Mouse (Mus musculus) myocyte (in vitro differentiated cells): Measurements from ENCODE around the gene Pbx1.

Experiments used
- CEBPB ChIP-seq: IDR thresholded peaks from 2 replicates; pipeline ENCODE4 v1.6.1; 2011; ENCODE audit warnings: mild to moderate bottlenecking, moderate library complexity; ENCODE audit not compliant: poor library complexity, insufficient read depth, severe bottlenecking
- E2F4 ChIP-seq: IDR thresholded peaks from one replicate; pipeline ENCODE4 v1.6.1; 2011; ENCODE audit warnings: mild to moderate bottlenecking, control low read depth, moderate library complexity; ENCODE audit not compliant: insufficient read depth
- MAX ChIP-seq: IDR thresholded peaks from one replicate; pipeline ENCODE4 v1.6.1; 2011; ENCODE audit warnings: low read depth, mild to moderate bottlenecking, control low read depth
- MYOD1 ChIP-seq, 3 experiments: IDR thresholded peaks; one replicate each; pipeline ENCODE4 v1.6.1; 2011; ENCODE audit warnings: control low read depth in 2 of 3, low read depth in 2 of 3, mild to moderate bottlenecking in 2 of 3, moderate library complexity in 1 of 3; ENCODE audit not compliant: insufficient read length in 2 of 3, control insufficient read depth in 1 of 3
- MYOG ChIP-seq, 3 experiments: IDR thresholded peaks; one replicate each; pipeline ENCODE4 v1.6.1; 2011; ENCODE audit warnings: control low read depth in 2 of 3, low read depth in 2 of 3, mild to moderate bottlenecking in 2 of 3; ENCODE audit not compliant: insufficient read length in 2 of 3, control insufficient read depth in 1 of 3, insufficient read depth in 1 of 3
- POLR2A ChIP-seq: IDR thresholded peaks from one replicate; pipeline ENCODE4 v1.6.1; 2011; ENCODE audit warnings: low read depth, mild to moderate bottlenecking, control low read depth, moderate library complexity; ENCODE audit not compliant: insufficient read length
- POLR2AphosphoS2 ChIP-seq: IDR thresholded peaks from one replicate; pipeline ENCODE4 v1.6.1; 2011; ENCODE audit warnings: low read depth, control low read depth; ENCODE audit not compliant: insufficient read length
- REST ChIP-seq: IDR thresholded peaks from one replicate; pipeline ENCODE4 v1.6.1; 2011; ENCODE audit warnings: mild to moderate bottlenecking, control low read depth, moderate library complexity; ENCODE audit not compliant: insufficient read depth, insufficient read length
- TCF12 ChIP-seq: IDR thresholded peaks from one replicate; pipeline ENCODE4 v1.6.1; 2011; ENCODE audit warnings: mild to moderate bottlenecking, control low read depth; ENCODE audit not compliant: poor library complexity, insufficient read depth, severe bottlenecking
- USF1 ChIP-seq: IDR thresholded peaks from one replicate; pipeline ENCODE4 v1.6.1; 2011; ENCODE audit warnings: low read depth, mild to moderate bottlenecking, control low read depth, moderate library complexity

DNA sequence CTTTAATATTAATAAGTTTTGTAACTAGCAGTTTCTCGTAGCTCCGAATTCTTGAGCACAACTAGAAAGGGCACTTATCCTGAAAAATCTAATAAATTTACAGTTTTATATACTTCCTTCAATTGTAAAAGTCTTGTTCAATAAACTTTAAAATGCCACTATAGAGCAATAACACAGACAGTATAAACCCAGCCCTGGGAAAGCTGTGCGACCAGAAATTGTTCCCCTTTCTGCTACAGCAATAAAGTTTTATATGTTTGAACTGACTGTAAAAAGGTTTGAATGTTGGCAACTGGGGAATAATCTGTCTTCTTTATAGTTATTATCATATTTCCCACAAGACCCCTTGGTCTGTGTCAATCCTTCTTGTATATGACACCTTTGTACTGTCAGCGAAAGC is 136.3 kb downstream of the Pbx1 start:
- TF ChIP-seq MYOD1 (IDR thresholded peaks at IDR 0.05; ENCODE audit: control insufficient read depth in 1 of 3, insufficient read length in 2 of 3, low read depth in 2 of 3) (no peak), TCF12 (no peak), POLR2AphosphoS2 (no peak), POLR2A (no peak), MYOG (IDR thresholded peaks at IDR 0.05; ENCODE audit: control insufficient read depth in 1 of 3, insufficient read depth in 1 of 3, insufficient read length in 2 of 3, low read depth in 2 of 3) (no peak), E2F4 (no peak), USF1 (no peak), CEBPB (no peak), MAX (no peak), REST (no peak)
